Mouse (Mus musculus) heart, embryonic 11.5 days (tissue): Measurements from ENCODE around the gene Sbno1. TPM values are rescaled to one million over a fixed set of nuclear protein-coding genes. Genes with fewer than 3 reads are reported as not detected.

Source experiments
- ATAC-seq: fragments of 200-750 bp; cut with Nextera tagmentation; replicated peaks from 2 replicates; pipeline ENCODE4 v1.8.0; 2017; ENCODE audit warnings: moderate library complexity; ENCODE audit not compliant: insufficient number of reproducible peaks, low FRiP score, low TSS enrichment
- H3K27ac ChIP-seq: fragments of 300-500 bp; sonication (generic); 2 replicates; pipeline ENCODE4 v1.5.1; 2014; ENCODE audit warnings: mild to moderate bottlenecking, low read depth, low read length
- H3K27me3 ChIP-seq: fragments of 300-500 bp; sonication (generic); 2 replicates; pipeline ENCODE4 v1.6.1; 2014; ENCODE audit warnings: mild to moderate bottlenecking, low read length, mixed read lengths; ENCODE audit not compliant: control insufficient read depth, insufficient read depth
- H3K36me3 ChIP-seq: fragments of 300-500 bp; sonication (generic); 2 replicates; pipeline ENCODE4 v1.6.1; 2014; ENCODE audit warnings: mild to moderate bottlenecking, low read length, moderate library complexity, mixed read lengths; ENCODE audit not compliant: control insufficient read depth, insufficient read depth
- H3K4me1 ChIP-seq: fragments of 300-500 bp; sonication (generic); 2 replicates; pipeline ENCODE4 v1.6.1; 2014; ENCODE audit warnings: low read length; ENCODE audit not compliant: control insufficient read depth, insufficient read depth
- H3K4me2 ChIP-seq: fragments of 300-500 bp; sonication (generic); 2 replicates; pipeline ENCODE4 v1.6.1; 2014; ENCODE audit warnings: mild to moderate bottlenecking, moderate library complexity
- H3K4me3 ChIP-seq: fragments of 300-500 bp; sonication (generic); 2 replicates; pipeline ENCODE4 v1.5.1; 2014; ENCODE audit warnings: low read depth, low read length
- H3K9ac ChIP-seq: fragments of 300-500 bp; sonication (generic); 2 replicates; pipeline ENCODE4 v1.6.1; 2014; ENCODE audit warnings: mild to moderate bottlenecking, low read depth, low read length, moderate library complexity
- H3K9me3 ChIP-seq: fragments of 300-500 bp; sonication (generic); replicated peaks from 2 replicates; pipeline ENCODE4 v1.6.1; 2016; ENCODE audit warnings: low read length; ENCODE audit not compliant: control insufficient read depth
- WGBS: fragments of 180-500 bp; shearing (Covaris S2); extraction: QIAGEN DNeasy Blood & Tissue Kit; methylation state at CpG from one replicate; pipeline ENCODE4 v1.1.7; 2014; ENCODE audit not compliant: insufficient replicate concordance; 5-methylcytosine and 5-hydroxymethylcytosine counted together
- microRNA-seq: library from miRNA; unstranded; fragments of <30 nt; microRNA quantifications from one replicate; pipeline ENCODE4, GENCODE M21; 2016; ENCODE audit warnings: borderline number of aligned reads
- polyA plus RNA-seq: library from polyadenylated mRNA; unstranded; fragments of >200 nt; fragmentation: Nextera tagmentation; extraction: Ambion mirVana; gene quantifications from 2 replicates; pipeline ENCODE4 v1.2.1, GENCODE M21; 2014

Sbno1 gene
- polyA plus RNA-seq, 1 experiment from 2014 or later, result 81.6 TPM

DNA sequence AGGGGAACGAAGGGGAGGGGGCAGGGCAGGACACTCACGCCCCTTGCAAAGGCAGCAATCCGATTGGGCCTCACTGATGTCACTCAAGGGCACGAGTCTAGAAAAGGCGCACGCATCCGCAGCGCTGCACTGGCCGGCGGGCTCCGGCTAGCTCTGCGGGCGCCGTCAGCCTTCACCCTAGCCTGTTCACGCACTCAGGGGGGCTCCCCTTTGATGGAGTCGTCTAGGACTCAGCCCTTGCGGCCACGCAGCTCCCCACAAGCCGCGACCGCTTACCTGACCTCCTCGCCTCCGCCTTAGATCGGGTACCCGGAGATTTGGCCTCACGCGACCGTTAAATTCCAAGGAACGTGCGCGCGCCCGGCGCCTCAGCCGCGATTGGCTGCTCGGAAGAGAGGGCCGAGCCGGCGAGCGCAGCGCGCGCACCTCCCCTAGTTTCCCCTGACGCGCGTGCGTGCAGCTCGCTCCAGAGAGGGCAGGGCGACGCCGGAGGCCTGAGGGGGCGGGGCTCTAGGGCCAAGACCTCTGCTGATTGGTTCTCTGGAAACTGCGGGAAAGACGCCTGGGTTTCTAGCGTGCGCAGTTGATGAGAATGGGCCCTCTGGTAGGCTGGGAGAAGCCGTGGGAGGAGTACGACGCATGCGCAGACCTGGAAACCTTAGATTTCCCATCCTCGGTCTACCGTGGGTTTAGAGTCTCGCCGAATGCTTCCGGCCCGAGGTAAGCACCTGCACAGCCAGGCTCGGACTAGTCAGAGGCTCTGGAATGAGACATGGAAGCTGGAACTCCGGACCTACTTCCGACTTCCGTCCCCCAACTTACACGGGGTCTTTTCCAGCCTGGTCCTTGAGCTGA lies 98.1 kb downstream of the Sbno1 start, which contains the start of the genes Mphosph9 and 2810006K23Rik:
Gene Mphosph9, minus strand, starts transcription at position 463 of the 855 bp plus-strand sequence.
Gene 2810006K23Rik, plus strand, starts transcription at position 580 of the 855 bp plus-strand sequence.
- H3K4me3 ChIP-seq, result peak within 1 kb of the TSS; percentile 57
- peak within 1 kb of the TSS; percentile 89 for H3K4me2 ChIP-seq
- H3K27me3 ChIP-seq, result no peaks in the 10 kb centered on the region
- no peaks in the 10 kb centered on the region for H3K36me3 ChIP-seq
- ATAC-seq, result peak; percentile 97
- WGBS, result under 1% methylated on average over 71 of the region's 72 CpGs
- peaks cover 9% of the 10 kb centered on the region for H3K4me1 ChIP-seq
- H3K27ac ChIP-seq, result peak within 1 kb of the TSS; percentile 85
- no peaks in the 10 kb centered on the region for H3K9me3 ChIP-seq
- peak within 1 kb of the TSS; percentile 86 for H3K9ac ChIP-seq

DNA sequence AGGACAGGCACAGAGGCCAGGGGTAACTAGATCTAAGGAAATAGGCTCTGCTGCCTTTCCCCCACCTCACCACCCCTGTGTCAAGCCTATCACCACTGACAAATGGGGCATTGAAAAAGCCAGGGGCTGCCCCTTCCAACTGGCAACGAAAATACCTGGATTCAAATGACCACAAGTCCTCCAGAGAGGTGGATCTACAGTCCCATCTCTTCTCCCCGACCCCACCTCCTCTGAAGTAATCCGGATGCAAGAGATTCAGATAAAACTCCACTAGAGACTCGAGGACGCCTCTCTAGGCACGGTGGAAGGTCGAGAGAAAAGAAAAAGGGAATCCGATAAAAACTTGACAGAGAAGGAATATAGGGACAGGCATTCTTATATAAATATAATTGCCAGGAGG lies 99.0 kb downstream of the Sbno1 start:
- no peaks in the 10 kb centered on the region for H3K9me3 ChIP-seq
- under 1% methylated on average over 8 of the region's 8 CpGs for WGBS
- peak overlapping the region; percentile 73 for H3K9ac ChIP-seq
- peak overlapping the region; percentile 61 for H3K4me2 ChIP-seq
- H3K27ac ChIP-seq, result peak overlapping the region; percentile 85; the same call in 1 of the 2 replicates
- no peaks in the 10 kb centered on the region for H3K36me3 ChIP-seq
- no peaks in the 10 kb centered on the region for H3K27me3 ChIP-seq
- H3K4me1 ChIP-seq, result peaks cover 9% of the 10 kb centered on the region
- no peak for ATAC-seq
- peak overlapping the region; percentile 57 for H3K4me3 ChIP-seq

Small RNA genes lying within 50 kb of the gene (microRNA-seq; reads per million reads assigned to microRNA genes)
- gene Gm27486, result 0.68 reads per million, percentile 4 among the genes with 10 or more reads in this experiment

Other genes starting within 250 kb of the Sbno1 start
- 7.0 and 7.8 TPM in 2 replicates for gene Pitpnm2, start 176.2 kb downstream of the Sbno1 start, polyA plus RNA-seq
- 11.5 and 15.5 TPM in 2 replicates for gene Mphosph9, start 98.0 kb downstream of the Sbno1 start, polyA plus RNA-seq
- gene 2810006K23Rik, start 97.9 kb downstream of the Sbno1 start, polyA plus RNA-seq, result 14.8 and 19.1 TPM in 2 replicates
- gene Cdk2ap1, start 62.9 kb downstream of the Sbno1 start, polyA plus RNA-seq, result 94.3 and 96.8 TPM in 2 replicates
- gene Kmt5a, start 13.9 kb upstream of the Sbno1 start, polyA plus RNA-seq, result 89.5 and 93.9 TPM in 2 replicates
- 15.5 and 16.3 TPM in 2 replicates for gene Rilpl2, start 52.4 kb upstream of the Sbno1 start, polyA plus RNA-seq
- 12.4 and 12.8 TPM in 2 replicates for gene Snrnp35, start 57.1 kb upstream of the Sbno1 start, polyA plus RNA-seq
- gene Rilpl1, start 105.4 kb upstream of the Sbno1 start, polyA plus RNA-seq, result 25.3 and 27.6 TPM in 2 replicates
- gene Tmed2, start 114.7 kb upstream of the Sbno1 start, polyA plus RNA-seq, result 490 and 526 TPM in 2 replicates
- gene Ddx55, start 126.9 kb upstream of the Sbno1 start, polyA plus RNA-seq, result 7.5 and 8.4 TPM in 2 replicates
- gene Eif2b1, start 153.1 kb upstream of the Sbno1 start, polyA plus RNA-seq, result 70.0 and 72.9 TPM in 2 replicates
- gene Gtf2h3, start 153.1 kb upstream of the Sbno1 start, polyA plus RNA-seq, result 36.8 and 39.7 TPM in 2 replicates
- gene Atp6v0a2, start 202.6 kb upstream of the Sbno1 start, polyA plus RNA-seq, result 35.6 and 38.6 TPM in 2 replicates